Comparison of ENCODE assay signal across 24 mouse cellular contexts in genomic region chr9:106366188-106366587, GRCm38 (mm10). TPM values are rescaled to one million over a fixed set of nuclear protein-coding genes. Genes with fewer than 3 reads are reported as not detected.
A peak's percentile ranks its signal among the peaks of the same experiment; 100 is the strongest.
DNase-seq lines count a peak whose midpoint lies in the region; ATAC-seq and TF ChIP-seq lines count a peak whose summit lies in the region.
"Had no signal": no experiment of that assay in that cellular context is flagged by ENCODE, and none has a peak within 500 bp of the region (broad histone marks: within the 10 kb centered on the region; RNA-seq: fewer than 3 reads in every experiment).

No protein-coding gene starts in this region.

- no peaks in the 10 kb centered on the region for H3K27me3 ChIP-seq in lung, embryonic 14.5 days (ENCODE audit: insufficient read depth, low read length)
- H3K27me3 ChIP-seq in neural tube, embryonic 13.5 days = 0 out of 2 replicates have a peak, but pooled peaks cover 2% of the 10 kb centered on the region
- no peaks in the 10 kb centered on the region for H3K27me3 ChIP-seq in neural tube, embryonic 15.5 days (replicated peaks)
- H3K27me3 ChIP-seq: heart, embryonic 12.5 days; hindbrain, embryonic 15.5 days; intestine, embryonic 15.5 days had no signal

- H3K9me3 ChIP-seq in lung, embryonic 14.5 days (ENCODE audit: low read depth, low read length) = no peaks in the 10 kb centered on the region
- no peaks in the 10 kb centered on the region for H3K9me3 ChIP-seq in neural tube, embryonic 13.5 days
- no peaks in the 10 kb centered on the region for H3K9me3 ChIP-seq in neural tube, embryonic 15.5 days (replicated peaks)
- H3K9me3 ChIP-seq: G1E; heart, embryonic 12.5 days; hindbrain, embryonic 15.5 days; intestine, embryonic 15.5 days; liver, embryonic 13.5 days had no signal

- H3K4me1 ChIP-seq in lung, embryonic 14.5 days (ENCODE audit: insufficient read depth) = peaks cover 17% of the 10 kb centered on the region
- peaks cover 33% of the 10 kb centered on the region for H3K4me1 ChIP-seq in neural tube, embryonic 13.5 days (replicated peaks)
- peaks cover 22% of the 10 kb centered on the region for H3K4me1 ChIP-seq in neural tube, embryonic 15.5 days

- WGBS in lung, embryonic 14.5 days = 48% methylated on average over 1 of the region's 1 CpGs
- 40% methylated on average over 1 of the region's 1 CpGs for WGBS in neural tube, embryonic 13.5 days
- WGBS in neural tube, embryonic 15.5 days = 71% methylated on average over 1 of the region's 1 CpGs
- 94% methylated on average over 1 of the region's 1 CpGs for WGBS in macrophage (ENCODE audit: missing documents)

- peaks cover 31% of the 10 kb centered on the region for H3K79me2 ChIP-seq in macrophage (ENCODE audit: inconsistent target)

- peak; percentile 44 for DNase-seq in cerebellum, adult 9-11 months
- DNase-seq in cerebellum, adult 9-10 months = no peak
- DNase-seq in lung, embryonic 14.5 days = no peak
- no peak for DNase-seq in lung, postnatal 14 days
- no peak for DNase-seq in neural tube, embryonic 10.5 days (ENCODE audit: extremely low spot score, low spot score)
- DNase-seq: adrenal gland, postnatal 14 days; cerebellum, adult 11 months; cerebellum, postnatal 25 days; embryo, embryonic 11 days; forebrain, postnatal 0 days; gastrocnemius, postnatal 36 days; heart, postnatal 14 days; kidney, postnatal 4 days; liver, embryonic 13.5 days; midbrain, embryonic 14.5 days; retina, postnatal 1 day; thymus, adult 2 months had no signal

- no peak overlapping the region for H3K4me3 ChIP-seq in lung, embryonic 14.5 days (ENCODE audit: low read depth, low read length)
- H3K4me3 ChIP-seq in neural tube, embryonic 13.5 days = no peak overlapping the region
- no peak overlapping the region for H3K4me3 ChIP-seq in neural tube, embryonic 15.5 days (replicated peaks)
- H3K4me3 ChIP-seq in macrophage (ENCODE audit: inconsistent target) = no peak overlapping the region

- H3K9ac ChIP-seq in lung, embryonic 14.5 days = no peak overlapping the region
- no peak overlapping the region for H3K9ac ChIP-seq in neural tube, embryonic 13.5 days
- H3K9ac ChIP-seq in neural tube, embryonic 15.5 days (replicated peaks) = no peak overlapping the region
- H3K9ac ChIP-seq: forebrain, postnatal 0 days; hindbrain, embryonic 15.5 days had no signal

- H3K27ac ChIP-seq in lung, embryonic 14.5 days (ENCODE audit: low read depth) = no peak overlapping the region
- H3K27ac ChIP-seq in neural tube, embryonic 13.5 days (replicated peaks) = no peak overlapping the region
- H3K27ac ChIP-seq in neural tube, embryonic 15.5 days (replicated peaks) = no peak overlapping the region
- peak overlapping the region; percentile 97 for H3K27ac ChIP-seq in macrophage
- H3K27ac ChIP-seq: hindbrain, embryonic 15.5 days; intestine, embryonic 15.5 days; liver, embryonic 13.5 days had no signal

- ATAC-seq in lung, embryonic 14.5 days (ENCODE audit: insufficient read depth) = no peak
- no peak for ATAC-seq in neural tube, embryonic 13.5 days (ENCODE audit: low read depth)
- no peak for ATAC-seq in neural tube, embryonic 15.5 days (ENCODE audit: low FRiP score)
- ATAC-seq: forebrain, postnatal 0 days; intestine, embryonic 15.5 days had no signal

- peak overlapping the region; percentile 99 for H3K4me2 ChIP-seq in lung, embryonic 14.5 days
- peak overlapping the region; percentile 96; the same call in 1 of the 2 replicates for H3K4me2 ChIP-seq in neural tube, embryonic 13.5 days
- no peak overlapping the region for H3K4me2 ChIP-seq in neural tube, embryonic 15.5 days

- H3K36me3 ChIP-seq in lung, embryonic 14.5 days (ENCODE audit: insufficient read depth) = peaks cover 8% of the 10 kb centered on the region
- peaks cover 5% of the 10 kb centered on the region; the same call in 1 of the 2 replicates for H3K36me3 ChIP-seq in neural tube, embryonic 13.5 days
- no peaks in the 10 kb centered on the region for H3K36me3 ChIP-seq in neural tube, embryonic 15.5 days
- no peaks in the 10 kb centered on the region for H3K36me3 ChIP-seq in macrophage (ENCODE audit: inconsistent target)
- H3K36me3 ChIP-seq: hindbrain, embryonic 15.5 days had no signal

- TF ChIP-seq CTCF in lung, embryonic 14.5 days (IDR thresholded peaks at IDR 0.05; ENCODE audit: low read depth) = no peak

RNA-seq across cellular contexts. Expression of gene Dusp7, which starts 2.2 kb away (rescaled TPM):
- 23.9 and 27.3 TPM in 2 replicates for polyA plus RNA-seq in lung, embryonic 14.5 days (2014; fragmentation: Nextera tagmentation; extraction: Ambion mirVana)
- polyA plus RNA-seq in neural tube, embryonic 13.5 days (2015; fragmentation: Nextera tagmentation; extraction: Ambion mirVana) = 12.3 and 13.1 TPM in 2 replicates
- 13.9 and 16.4 TPM in 2 replicates for polyA plus RNA-seq in neural tube, embryonic 15.5 days (2015; fragmentation: Nextera tagmentation; extraction: Ambion mirVana)
- total RNA-seq in macrophage (2018; cell fraction: chromatin; rRNA removed) = 10 to 100 TPM in 19 of 26 experiments, 1 to 10 TPM in 7; 4.1 to 46.7 (median 12.6) TPM
- 10 to 100 TPM; 32.4 to 87.1 (median 54.1) TPM for total RNA-seq in macrophage (2018; cell fraction: cytosol; rRNA removed)
- 10 to 100 TPM; 16.5 to 77.6 (median 30.5) TPM for total RNA-seq in macrophage (2018; cell fraction: nucleus; rRNA removed)
- polyA plus RNA-seq in macrophage (2018) = 58.0 to 112 TPM (median 63.3 TPM) in 3 replicates
